In the genomic region with DNA sequence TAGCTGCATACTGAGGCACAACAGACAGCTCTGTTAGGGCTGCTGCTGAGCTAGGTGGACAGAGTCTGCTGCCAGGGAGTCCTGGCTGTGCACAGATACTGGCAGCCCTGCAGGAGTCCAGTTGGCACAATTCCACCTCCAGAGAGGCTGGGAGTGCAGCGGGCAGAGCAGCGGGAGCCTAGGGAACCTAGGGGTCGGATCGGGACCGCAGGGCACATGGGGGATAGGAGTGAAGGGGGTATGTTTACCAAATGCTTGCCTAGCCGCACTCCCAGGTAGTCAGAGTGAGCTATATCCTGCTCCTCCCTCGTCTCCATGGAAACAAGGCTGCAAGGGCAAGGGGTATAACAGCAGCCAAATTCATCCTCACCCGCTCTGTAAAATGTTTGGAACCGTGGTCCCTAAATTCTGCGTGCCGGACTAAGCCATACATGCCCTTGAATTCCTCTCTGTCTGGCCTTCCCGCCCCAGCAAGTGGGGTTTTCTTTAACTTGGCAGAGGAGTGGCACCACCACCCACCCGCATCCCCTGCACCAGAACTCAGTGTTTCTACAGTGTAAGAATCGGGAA, we compare ENCODE assay signal across 8 mouse cellular contexts. TPM values are rescaled to one million over a fixed set of nuclear protein-coding genes. Genes with fewer than 3 reads are reported as not detected.
DNase-seq lines count a peak whose midpoint lies in the region; ATAC-seq and TF ChIP-seq lines count a peak whose summit lies in the region.

No protein-coding gene starts in this region.

- 64% methylated on average over 14 of the region's 14 CpGs for WGBS in liver, adult 2 months
- 63% methylated on average over 14 of the region's 14 CpGs for WGBS in liver, postnatal 0 days (ENCODE audit: insufficient replicate concordance)
- WGBS in forebrain, embryonic 10.5 days: 19% methylated on average over 14 of the region's 14 CpGs
- WGBS in hindbrain, embryonic 16.5 days: 17% methylated on average over 14 of the region's 14 CpGs
- WGBS in liver, embryonic 12.5 days (ENCODE audit: insufficient replicate concordance): 40% methylated on average over 14 of the region's 14 CpGs

- TF ChIP-seq EP300 in liver, postnatal 0 days (IDR thresholded peaks at IDR 0.05; ENCODE audit: low read depth): no peak

- no peak overlapping the region for H3K4me3 ChIP-seq in liver, adult 2 months (ENCODE audit: insufficient read depth, low read depth, low read length)
- H3K4me3 ChIP-seq in liver, postnatal 0 days (ENCODE audit: low read depth, low read length): no peak overlapping the region
- H3K4me3 ChIP-seq in forebrain, embryonic 10.5 days: peak overlapping the region; percentile 45; the same call in 1 of the 2 replicates
- no peak overlapping the region for H3K4me3 ChIP-seq in hindbrain, embryonic 16.5 days (ENCODE audit: low read length)
- H3K4me3 ChIP-seq in liver, embryonic 12.5 days: no peak overlapping the region

- no peak overlapping the region for H3K4me2 ChIP-seq in liver, postnatal 0 days (ENCODE audit: low read depth, low read length)
- peak overlapping the region; percentile 62 for H3K4me2 ChIP-seq in hindbrain, embryonic 16.5 days (ENCODE audit: low read length)
- peak overlapping the region; percentile 20; the same call in 1 of the 2 replicates for H3K4me2 ChIP-seq in liver, embryonic 12.5 days

- H3K9me3 ChIP-seq in liver, postnatal 0 days (ENCODE audit: low read length): no peaks in the 10 kb centered on the region
- H3K9me3 ChIP-seq in forebrain, embryonic 10.5 days: no peaks in the 10 kb centered on the region
- no peaks in the 10 kb centered on the region for H3K9me3 ChIP-seq in hindbrain, embryonic 16.5 days (ENCODE audit: control insufficient read depth, low read length)
- H3K9me3 ChIP-seq in liver, embryonic 12.5 days (replicated peaks): no peaks in the 10 kb centered on the region

- H3K9ac ChIP-seq in liver, adult 2 months (ENCODE audit: low read depth, low read length): no peak overlapping the region
- H3K9ac ChIP-seq in liver, postnatal 0 days (replicated peaks): no peak overlapping the region
- H3K9ac ChIP-seq in hindbrain, embryonic 16.5 days (ENCODE audit: low read depth, low read length): 0 out of 2 replicates have a peak overlapping the region, but pooled peaks have one; percentile 13
- no peak overlapping the region for H3K9ac ChIP-seq in liver, embryonic 12.5 days

- no peak for TF ChIP-seq CTCF in liver, adult 2 months (IDR thresholded peaks at IDR 0.05; ENCODE audit: low read depth, low read length)
- no peak for TF ChIP-seq CTCF in liver, postnatal 0 days (IDR thresholded peaks at IDR 0.05; ENCODE audit: low read depth)

- no peaks in the 10 kb centered on the region for H3K27me3 ChIP-seq in liver, adult 2 months (ENCODE audit: control insufficient read depth, insufficient read depth, low read length)
- no peaks in the 10 kb centered on the region for H3K27me3 ChIP-seq in liver, postnatal 0 days (ENCODE audit: insufficient read depth, low read length)
- H3K27me3 ChIP-seq in forebrain, embryonic 10.5 days (ENCODE audit: poor library complexity, severe bottlenecking): peaks cover 45% of the 10 kb centered on the region
- no peaks in the 10 kb centered on the region for H3K27me3 ChIP-seq in hindbrain, embryonic 16.5 days (replicated peaks; ENCODE audit: control insufficient read depth, insufficient read depth, low read length)
- H3K27me3 ChIP-seq in liver, embryonic 12.5 days (replicated peaks): peaks cover 20% of the 10 kb centered on the region

- no peaks in the 10 kb centered on the region for H3K4me1 ChIP-seq in liver, adult 2 months (ENCODE audit: control insufficient read depth, insufficient read depth, low read length)
- no peaks in the 10 kb centered on the region for H3K4me1 ChIP-seq in liver, postnatal 0 days (ENCODE audit: insufficient read depth)
- H3K4me1 ChIP-seq in forebrain, embryonic 10.5 days: peaks cover 31% of the 10 kb centered on the region
- peaks cover 17% of the 10 kb centered on the region for H3K4me1 ChIP-seq in hindbrain, embryonic 16.5 days (ENCODE audit: control insufficient read depth, insufficient read depth, low read depth, low read length)
- H3K4me1 ChIP-seq in liver, embryonic 12.5 days: peaks cover 26% of the 10 kb centered on the region

- H3K36me3 ChIP-seq in liver, adult 2 months (ENCODE audit: control insufficient read depth, insufficient read depth, low read length): no peaks in the 10 kb centered on the region
- peaks cover 53% of the 10 kb centered on the region for H3K36me3 ChIP-seq in liver, postnatal 0 days (replicated peaks; ENCODE audit: insufficient read depth, low read length)
- peaks cover 5% of the 10 kb centered on the region; the same call in 1 of the 2 replicates for H3K36me3 ChIP-seq in forebrain, embryonic 10.5 days (replicated peaks)
- no peaks in the 10 kb centered on the region for H3K36me3 ChIP-seq in hindbrain, embryonic 16.5 days (ENCODE audit: control insufficient read depth, insufficient read depth, low read length)
- H3K36me3 ChIP-seq in liver, embryonic 12.5 days: peaks cover 73% of the 10 kb centered on the region

- TF ChIP-seq POLR2A in liver, adult 2 months (IDR thresholded peaks at IDR 0.05; ENCODE audit: extremely low read depth, insufficient read depth, low read length): no peak

- no peak for ATAC-seq in liver, postnatal 0 days
- peak; percentile 77 for ATAC-seq in cerebellum, adult (ENCODE audit: insufficient number of reproducible peaks, low FRiP score, low TSS enrichment)
- ATAC-seq in hindbrain, embryonic 16.5 days: peak; percentile 84
- ATAC-seq in liver, embryonic 12.5 days: peak; percentile 8; the same call in 1 of the 2 replicates
- no peak for ATAC-seq in CD4-positive, CD25-positive, alpha-beta regulatory T cell, adult 4 months

- DNase-seq in liver, adult 2 months (ENCODE audit: extremely low read depth, low read depth, low spot score): peak; percentile 34
- DNase-seq in liver, postnatal 0 days: no peak
- DNase-seq in forebrain, embryonic 10.5 days (ENCODE audit: extremely low spot score, low spot score): no peak
- DNase-seq in thymus, postnatal 4 days: no peak

- no peaks in the 10 kb centered on the region for H3K79me2 ChIP-seq in liver, adult 2 months (ENCODE audit: control insufficient read depth, insufficient read depth, low read length)

- H3K27ac ChIP-seq in liver, adult 2 months (replicated peaks; ENCODE audit: insufficient read depth, low read depth, low read length): no peak overlapping the region
- no peak overlapping the region for H3K27ac ChIP-seq in liver, postnatal 0 days (ENCODE audit: low read depth)
- H3K27ac ChIP-seq in forebrain, embryonic 10.5 days: peak overlapping the region; percentile 42
- peak overlapping the region; percentile 58 for H3K27ac ChIP-seq in hindbrain, embryonic 16.5 days (ENCODE audit: low read depth, low read length)
- H3K27ac ChIP-seq in liver, embryonic 12.5 days: peak overlapping the region; percentile 54; the same call in 1 of the 2 replicates

RNA-seq across cellular contexts. Expression of gene Smo, which starts 17.3 kb away (rescaled TPM):
- total RNA-seq in liver, adult 2 months (2014; rRNA removed): 4.1 and 5.0 TPM in 2 replicates
- 6.7 and 10.5 TPM in 2 replicates for polyA plus RNA-seq in liver, adult 2 months (2012; rRNA removed)
- polyA plus RNA-seq in liver, postnatal 0 days (2015; fragmentation: Nextera tagmentation; extraction: Ambion mirVana): 2.2 and 2.5 TPM in 2 replicates
- polyA plus RNA-seq in forebrain, embryonic 10.5 days (2016; fragmentation: Nextera tagmentation; extraction: Ambion mirVana): 51.2 and 52.7 TPM in 2 replicates
- polyA plus RNA-seq in hindbrain, embryonic 16.5 days (2015; fragmentation: Nextera tagmentation; extraction: Ambion mirVana): 10.4 and 14.2 TPM in 2 replicates
- 10.4 and 11.1 TPM in 2 replicates for polyA plus RNA-seq in liver, embryonic 12.5 days (2016; fragmentation: Nextera tagmentation; extraction: Ambion mirVana)
- polyA plus RNA-seq in CD4-positive, CD25-positive, alpha-beta regulatory T cell, adult 4 months (2017; shearing (Covaris generic)): under 1 TPM in 1 of 2 experiments, not detected in 1; 0.11 TPM

RNA-seq across cellular contexts. Expression of gene Tspan33, which starts 24.0 kb away (rescaled TPM):
- total RNA-seq in liver, adult 2 months (2014; rRNA removed): 4.2 and 9.3 TPM in 2 replicates
- 7.0 and 8.5 TPM in 2 replicates for polyA plus RNA-seq in liver, adult 2 months (2012; rRNA removed)
- polyA plus RNA-seq in liver, postnatal 0 days (2015; fragmentation: Nextera tagmentation; extraction: Ambion mirVana): 84.8 and 87.5 TPM in 2 replicates
- polyA plus RNA-seq in forebrain, embryonic 10.5 days (2016; fragmentation: Nextera tagmentation; extraction: Ambion mirVana): 11.5 and 13.3 TPM in 2 replicates
- 10.8 and 15.2 TPM in 2 replicates for polyA plus RNA-seq in hindbrain, embryonic 16.5 days (2015; fragmentation: Nextera tagmentation; extraction: Ambion mirVana)
- polyA plus RNA-seq in liver, embryonic 12.5 days (2016; fragmentation: Nextera tagmentation; extraction: Ambion mirVana): 197 and 203 TPM in 2 replicates
- under 1 TPM in 1 of 2 experiments, not detected in 1; 0.20 TPM for polyA plus RNA-seq in CD4-positive, CD25-positive, alpha-beta regulatory T cell, adult 4 months (2017; shearing (Covaris generic))

RNA-seq across cellular contexts. Expression of gene Ahcyl2, which starts 49.8 kb away (rescaled TPM):
- 8.9 and 11.8 TPM in 2 replicates for total RNA-seq in liver, adult 2 months (2014; rRNA removed)
- 5.2 and 7.4 TPM in 2 replicates for polyA plus RNA-seq in liver, adult 2 months (2012; rRNA removed)
- 2.0 TPM in 2 replicates for polyA plus RNA-seq in liver, postnatal 0 days (2015; fragmentation: Nextera tagmentation; extraction: Ambion mirVana)
- polyA plus RNA-seq in forebrain, embryonic 10.5 days (2016; fragmentation: Nextera tagmentation; extraction: Ambion mirVana): 13.5 and 15.1 TPM in 2 replicates
- polyA plus RNA-seq in hindbrain, embryonic 16.5 days (2015; fragmentation: Nextera tagmentation; extraction: Ambion mirVana): 20.5 and 22.3 TPM in 2 replicates
- polyA plus RNA-seq in liver, embryonic 12.5 days (2016; fragmentation: Nextera tagmentation; extraction: Ambion mirVana): 8.6 and 10.2 TPM in 2 replicates
- 100 to 1,000 TPM in 1 of 2 experiments, 10 to 100 TPM in 1; 87.8 to 108 TPM for polyA plus RNA-seq in CD4-positive, CD25-positive, alpha-beta regulatory T cell, adult 4 months (2017; shearing (Covaris generic))

Comparison
In these comparisons a context has a peak if more than half of its experiments do, and no peak if none do; other contexts are left out.
1. H3K27ac ChIP-seq: peak in forebrain, embryonic 10.5 days (single experiment), hindbrain, embryonic 16.5 days (single experiment) and liver, embryonic 12.5 days (single experiment); none in liver, adult 2 months (single experiment) and liver, postnatal 0 days (single experiment).
2. ATAC-seq: peak in cerebellum, adult (single experiment), hindbrain, embryonic 16.5 days (single experiment) and liver, embryonic 12.5 days (single experiment); none in liver, postnatal 0 days (single experiment) and CD4-positive, CD25-positive, alpha-beta regulatory T cell, adult 4 months (single experiment).